Mouse (Mus musculus): ENCODE data around the gene Olfr213.
"Not testable (repeated sequence)": the region's sequence is repeated elsewhere in the genome, so short reads cannot be mapped to it uniquely, and the experiment has no call there.

Olfr213 gene

DNA sequence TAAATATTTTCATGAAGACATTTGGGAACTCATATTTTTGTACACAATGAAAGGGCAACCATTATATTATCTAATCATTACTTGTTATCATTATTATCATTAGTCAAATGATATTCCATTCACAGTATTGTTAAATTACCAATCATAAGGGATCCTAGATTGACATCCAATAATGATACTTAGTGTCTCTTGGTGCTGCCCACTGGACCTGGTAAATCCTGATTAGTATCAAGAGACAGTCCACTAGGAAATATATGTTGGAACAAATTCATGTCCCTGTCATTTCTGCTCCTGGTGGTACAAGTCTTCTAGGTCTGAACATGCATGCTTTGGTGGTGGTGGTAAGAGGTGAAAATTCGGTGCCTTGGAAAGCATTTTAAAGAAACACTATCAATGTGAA, at the start of gene Olfr213:
Gene Olfr213 (plus strand): TSS at position 301 of the 400 bp plus-strand sequence.
- DNase-seq: no peak

- no peak for DNase-seq
Measured at GRCm38 (mm10) chr6:116488791-116489190, 49.5 kb upstream of the Olfr213 start, which contains the start of gene Olfr211. Gene Olfr211, plus strand, starts transcription at chr6:116489091.

- no peak for DNase-seq
Measured at GRCm38 (mm10) chr6:116493742-116494141, 44.5 kb upstream of the Olfr213 start.

DNA sequence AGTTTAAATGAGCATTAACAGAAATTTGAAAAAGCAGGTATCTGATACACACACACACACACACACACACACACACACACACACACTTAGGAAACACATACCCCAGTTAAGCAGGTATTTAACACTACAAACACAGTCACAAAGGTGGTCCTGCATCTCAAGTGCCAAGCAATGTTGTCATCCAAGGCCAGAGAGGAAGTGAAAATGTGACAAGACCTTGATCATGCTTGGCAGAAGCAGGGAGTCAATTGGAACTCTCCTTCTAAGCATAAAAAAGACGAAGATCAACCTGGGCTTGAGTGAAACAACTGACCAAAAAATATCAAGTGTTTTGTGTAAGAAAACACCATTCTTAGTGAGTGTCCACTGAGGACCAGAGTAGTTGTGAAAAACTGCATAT, 42.3 kb upstream of the Olfr213 start:
- DNase-seq: no peak

DNA sequence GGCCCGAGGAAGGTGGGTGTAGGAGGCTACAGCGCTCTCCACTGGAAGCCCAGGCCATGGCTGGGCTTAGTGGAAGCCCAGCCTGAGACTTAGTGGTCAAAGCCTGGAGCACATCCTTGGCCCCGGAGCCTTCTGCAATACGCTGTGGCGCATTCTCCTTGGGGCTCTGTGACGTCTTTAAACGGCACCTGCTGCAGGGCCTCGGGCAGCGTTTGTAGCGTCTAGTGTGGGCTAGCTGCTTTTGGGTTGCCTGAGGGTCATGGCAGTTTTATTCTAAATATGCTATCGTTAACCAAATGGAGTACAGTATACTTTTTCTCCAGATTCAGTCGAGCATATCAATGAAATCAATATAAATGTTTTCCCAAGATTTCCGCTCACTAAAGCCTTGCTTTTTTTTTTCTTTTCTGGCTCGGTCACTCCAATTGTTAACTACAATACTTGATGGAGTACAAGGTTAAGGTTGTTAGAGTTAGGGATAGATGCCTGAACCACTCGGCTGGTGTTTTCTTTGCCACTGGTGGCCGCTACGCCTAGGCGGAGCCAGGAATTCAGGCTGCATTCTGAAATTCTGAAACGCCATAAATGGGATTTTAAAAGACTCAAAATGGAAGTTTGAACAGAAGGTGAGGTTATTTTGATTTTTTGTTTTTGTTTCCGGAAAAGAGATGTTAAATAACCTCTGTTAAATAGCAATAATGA, 31.8 kb upstream of the Olfr213 start, which contains the start of gene Olfr212:
Gene Olfr212 (plus strand): TSS at position 215 of the 702 bp plus-strand sequence.
- DNase-seq: not testable (repeated sequence)

DNA sequence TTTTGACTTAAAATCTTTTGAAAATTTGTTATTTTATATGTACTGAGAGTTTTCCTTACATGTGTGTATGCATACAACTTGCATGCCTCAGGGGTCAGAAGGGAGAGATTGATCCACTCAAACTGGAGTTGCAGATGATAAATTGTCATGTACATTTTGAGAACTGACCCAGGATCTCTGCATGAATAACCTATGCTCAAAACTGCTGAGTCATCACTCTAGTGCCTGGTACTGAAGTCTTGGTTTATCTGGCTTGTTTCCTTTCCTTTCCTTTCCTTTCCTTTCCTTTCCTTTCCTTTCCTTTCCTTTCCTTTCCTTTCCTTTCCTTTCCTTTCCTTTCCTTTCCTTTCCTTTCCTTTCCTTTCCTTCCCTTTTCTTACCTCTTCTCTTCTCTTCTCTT, 23.4 kb upstream of the Olfr213 start:
- no peak for DNase-seq

DNA sequence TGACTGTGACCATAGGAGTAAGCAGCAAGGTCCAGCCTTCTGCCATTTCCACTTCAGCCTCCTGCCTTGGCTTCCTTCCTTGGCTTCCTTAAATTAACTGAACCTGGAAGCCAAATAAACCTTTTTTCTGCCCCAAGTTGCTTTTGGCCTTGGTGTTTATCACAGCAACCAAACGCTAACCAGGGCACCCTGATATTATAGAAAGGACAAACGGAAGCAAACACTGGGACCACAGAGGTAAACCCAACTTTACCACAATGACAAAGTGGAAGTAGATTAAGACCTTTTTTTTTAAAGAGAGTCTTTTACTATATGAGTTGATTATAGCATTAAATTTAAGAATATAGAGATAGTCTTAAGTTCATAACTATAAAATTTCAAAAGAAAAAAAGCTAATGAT, 4.2 kb downstream of the Olfr213 start:
- DNase-seq: no peak

DNA sequence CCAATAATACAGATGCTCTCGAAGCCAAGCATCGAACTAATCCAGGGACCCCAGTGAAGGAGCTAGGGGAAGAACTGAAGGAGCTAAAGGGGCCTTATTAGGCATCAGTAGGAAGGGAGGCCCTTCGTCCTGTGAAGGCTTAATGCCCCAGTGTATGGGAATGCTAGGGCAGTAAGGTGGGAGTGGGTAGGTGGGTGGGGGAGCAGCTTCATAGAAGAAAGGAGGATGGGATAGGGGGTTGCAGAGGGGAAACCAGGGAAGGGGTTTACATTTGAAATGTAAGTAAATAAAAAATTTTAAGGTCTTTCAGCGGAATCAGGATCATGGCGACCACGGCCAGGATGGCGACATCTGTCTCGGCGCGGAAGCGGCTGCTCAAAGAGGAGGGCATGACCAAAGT, 12.6 kb downstream of the Olfr213 start, which contains the start of gene Gm5580:
Gene Gm5580 (plus strand): TSS at position 301 of the 400 bp plus-strand sequence.
- DNase-seq: not testable (repeated sequence)

DNA sequence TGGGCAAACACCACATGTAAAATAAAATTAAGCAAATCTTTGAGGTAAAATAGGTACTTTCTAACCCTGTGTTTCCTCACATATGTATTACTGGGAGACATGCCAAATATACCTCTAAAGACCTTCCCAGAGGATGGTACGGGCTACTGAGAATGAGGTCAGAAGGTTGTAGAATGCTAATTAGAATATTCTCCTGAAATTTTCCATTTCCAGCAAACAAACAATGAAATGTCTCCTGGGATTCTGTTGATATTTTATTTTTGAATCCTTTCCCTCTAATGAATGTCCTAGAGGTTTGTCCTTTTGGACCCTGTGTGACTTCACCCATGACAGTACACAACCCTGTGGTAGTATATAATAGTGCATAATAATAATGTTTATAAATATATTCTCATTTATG, 15.7 kb downstream of the Olfr213 start, which contains the start of gene Olfr214:
Gene Olfr214 (plus strand): TSS at position 301 of the 400 bp plus-strand sequence.
- no peak for DNase-seq

DNA sequence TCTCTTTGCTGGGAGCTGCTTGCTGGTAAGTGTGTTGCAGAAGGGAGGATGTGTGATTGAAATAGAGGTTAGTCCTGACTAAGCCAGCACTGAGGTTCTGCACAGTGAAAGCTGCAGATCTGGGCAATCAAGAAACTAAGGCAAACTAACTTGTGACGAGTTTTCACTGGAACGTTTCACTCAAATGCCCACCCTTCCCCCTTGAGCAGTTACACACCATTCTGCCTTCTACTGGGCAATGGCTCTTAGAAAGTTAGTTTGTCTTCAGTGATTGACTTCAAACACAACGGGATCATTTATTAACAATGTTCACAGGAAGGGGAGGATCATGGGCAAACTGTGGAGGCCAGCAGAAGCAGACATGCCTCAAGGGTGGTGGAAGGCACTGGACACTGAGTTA, 16.7 kb downstream of the Olfr213 start:
- no peak for DNase-seq

GRCm38 (mm10) chr6:116569834-116570233, 31.6 kb downstream of the Olfr213 start:
- DNase-seq: peak; percentile 27

GRCm38 (mm10) chr6:116584095-116584494, 45.8 kb downstream of the Olfr213 start, which contains the start of gene Olfr215:
Gene Olfr215, minus strand, starts transcription at chr6:116584195.
- DNase-seq: no peak
